Mouse (Mus musculus): ENCODE data around the gene Lrrc8b.

Lrrc8b gene

DNA sequence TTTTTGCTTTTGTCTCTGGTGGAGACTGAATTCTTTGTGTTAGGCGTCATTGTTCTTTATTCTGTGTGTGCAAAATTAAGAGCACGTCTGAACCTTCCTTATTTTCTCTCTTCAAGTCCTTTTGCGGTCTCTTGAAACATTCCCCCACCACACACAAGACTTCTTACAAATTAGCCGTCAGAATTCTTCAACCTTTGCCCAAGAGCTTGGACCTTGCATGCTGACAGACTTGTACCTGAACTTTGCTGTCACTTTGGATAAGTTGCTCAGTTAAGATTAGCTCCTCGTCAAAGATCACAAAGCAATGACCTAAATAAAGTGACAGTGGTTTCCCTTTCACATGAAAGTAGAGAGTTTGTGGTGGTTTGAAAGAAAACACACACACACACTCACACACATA is 3.3 kb downstream of the Lrrc8b start:
- DNase-seq (ENCODE audit: low read depth in 1 of 2, low spot score in 2 of 2): no peak

DNA sequence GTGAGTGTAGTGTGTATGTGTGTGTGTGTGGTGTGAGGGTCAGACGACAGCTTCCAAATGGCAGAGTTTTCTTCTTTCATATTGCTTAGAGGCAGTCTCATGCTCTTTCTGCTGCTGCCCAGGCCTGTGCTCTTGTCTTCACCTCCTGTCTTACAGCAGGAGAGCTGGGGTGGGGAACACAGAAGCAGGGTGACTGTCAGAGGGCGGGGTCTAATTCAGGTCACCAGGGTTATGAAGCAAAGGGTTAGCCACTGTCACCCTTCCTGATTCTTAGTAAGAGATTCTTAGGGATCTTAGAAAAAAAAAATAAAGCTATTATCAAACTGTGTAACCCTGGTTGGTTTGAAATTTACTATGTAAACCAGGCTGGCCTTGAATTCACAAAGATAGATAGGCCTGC is 10.0 kb downstream of the Lrrc8b start:
- DNase-seq (ENCODE audit: low read depth in 1 of 2, low spot score in 2 of 2): no peak

DNA sequence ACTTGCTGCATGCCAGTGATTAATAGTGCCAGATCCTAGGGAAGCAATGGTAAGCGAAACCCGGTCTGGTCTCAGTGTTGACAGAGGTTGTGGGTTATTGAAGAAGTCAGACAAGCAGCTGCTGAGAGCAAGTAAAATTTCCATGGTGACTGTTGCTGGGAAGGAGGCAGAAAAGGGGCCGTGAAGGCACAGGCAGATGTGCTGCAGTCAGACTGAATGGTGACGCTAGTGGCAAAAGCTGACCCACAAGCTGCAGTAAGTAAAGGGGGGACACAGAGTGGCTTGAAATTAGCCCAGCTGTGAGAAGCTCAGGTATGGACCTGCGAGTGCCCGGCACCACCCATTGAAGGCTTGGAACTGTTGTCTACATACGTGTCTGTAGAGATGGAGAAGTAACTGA is 11.8 kb downstream of the Lrrc8b start:
- no peak for DNase-seq (ENCODE audit: low read depth in 1 of 2, low spot score in 2 of 2)

DNA sequence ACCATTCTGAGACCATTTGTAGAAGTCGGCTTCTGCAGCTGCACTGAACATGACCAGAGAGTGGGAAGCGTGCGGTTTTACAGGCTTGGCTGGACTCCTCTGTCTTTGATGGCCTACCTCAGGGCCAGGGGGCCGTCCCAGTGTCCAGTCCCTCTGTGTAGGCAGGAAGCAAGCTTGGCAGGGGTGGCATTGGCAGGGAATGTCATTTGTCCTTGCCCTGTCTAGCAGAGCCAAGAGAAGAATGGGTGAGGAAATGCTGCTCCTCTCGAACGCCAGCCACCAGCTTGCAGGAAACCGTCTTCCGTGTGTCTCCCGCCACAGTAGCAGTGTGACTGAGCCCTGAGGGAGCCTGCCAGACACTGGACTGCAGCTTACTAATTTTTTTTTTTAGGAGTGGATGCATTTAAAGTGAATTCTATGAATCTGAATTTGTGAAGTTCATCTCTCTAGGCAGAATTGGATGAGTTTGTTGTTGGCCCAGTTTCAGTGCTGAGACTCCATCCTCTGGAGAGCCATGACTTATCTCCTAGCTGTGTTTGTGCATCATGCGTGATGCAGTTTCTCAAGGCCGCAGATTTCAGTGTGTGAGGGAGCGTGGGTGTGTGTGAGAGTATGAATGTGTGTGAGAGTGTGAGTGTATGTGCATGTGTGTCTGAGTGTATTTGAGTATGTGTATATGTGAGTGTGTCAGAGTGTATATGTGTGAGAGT is 12.8 kb downstream of the Lrrc8b start:
- DNase-seq (ENCODE audit: low read depth in 1 of 2, low spot score in 2 of 2): no peak

- no peak for DNase-seq (ENCODE audit: low read depth in 1 of 2, low spot score in 2 of 2)
Observed at GRCm38 (mm10) chr5:105430148-105430547, 14.6 kb downstream of the Lrrc8b start.

DNA sequence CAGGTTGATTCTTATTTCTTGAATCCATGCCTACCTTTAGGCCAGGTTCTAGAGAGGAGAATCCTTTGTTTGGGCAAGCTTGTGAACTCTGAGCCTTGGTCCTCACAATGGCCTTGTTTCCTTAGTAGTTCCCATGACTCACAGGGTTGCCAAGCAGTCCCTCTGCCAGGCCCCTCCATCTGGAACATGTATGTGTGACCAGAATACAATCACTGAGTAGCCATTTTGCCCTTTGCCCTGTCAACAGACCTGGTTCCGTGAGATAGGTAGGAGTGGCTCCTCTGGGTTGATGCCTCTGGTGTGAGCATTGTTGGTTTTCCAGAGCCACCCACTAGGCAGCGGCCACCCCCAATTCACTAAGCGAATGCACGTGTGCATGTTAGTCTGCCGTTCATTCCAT is 24.0 kb downstream of the Lrrc8b start:
- no peak for DNase-seq (ENCODE audit: low read depth in 1 of 2, low spot score in 2 of 2)

DNA sequence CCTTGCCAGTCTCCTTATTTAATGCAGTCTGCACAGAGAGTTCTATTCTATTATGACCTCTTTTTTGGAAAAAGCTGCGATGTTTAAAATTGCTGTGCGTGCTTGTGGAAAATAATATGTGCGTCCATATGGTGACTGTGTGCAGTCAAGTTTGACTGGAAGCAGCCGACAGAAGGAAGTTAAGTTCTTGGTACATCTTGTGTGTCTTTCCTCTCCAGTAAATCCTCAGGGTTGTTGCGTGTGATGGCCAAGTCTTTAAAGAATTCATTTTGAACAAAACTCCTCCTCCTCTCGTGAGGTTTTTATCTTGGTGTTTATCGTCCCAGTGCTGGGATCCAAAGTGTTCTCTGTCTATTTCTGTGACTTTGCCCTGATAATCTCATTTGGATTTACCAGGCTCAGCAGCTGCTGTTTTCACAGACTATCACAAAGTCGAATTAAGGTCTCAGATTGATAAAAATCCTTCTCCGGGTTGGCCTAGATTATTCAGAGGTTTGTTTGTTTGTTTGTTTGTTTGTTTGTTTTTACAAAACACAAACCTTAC is 25.5 kb downstream of the Lrrc8b start:
- no peak for DNase-seq (ENCODE audit: low read depth in 1 of 2, low spot score in 2 of 2)

DNA sequence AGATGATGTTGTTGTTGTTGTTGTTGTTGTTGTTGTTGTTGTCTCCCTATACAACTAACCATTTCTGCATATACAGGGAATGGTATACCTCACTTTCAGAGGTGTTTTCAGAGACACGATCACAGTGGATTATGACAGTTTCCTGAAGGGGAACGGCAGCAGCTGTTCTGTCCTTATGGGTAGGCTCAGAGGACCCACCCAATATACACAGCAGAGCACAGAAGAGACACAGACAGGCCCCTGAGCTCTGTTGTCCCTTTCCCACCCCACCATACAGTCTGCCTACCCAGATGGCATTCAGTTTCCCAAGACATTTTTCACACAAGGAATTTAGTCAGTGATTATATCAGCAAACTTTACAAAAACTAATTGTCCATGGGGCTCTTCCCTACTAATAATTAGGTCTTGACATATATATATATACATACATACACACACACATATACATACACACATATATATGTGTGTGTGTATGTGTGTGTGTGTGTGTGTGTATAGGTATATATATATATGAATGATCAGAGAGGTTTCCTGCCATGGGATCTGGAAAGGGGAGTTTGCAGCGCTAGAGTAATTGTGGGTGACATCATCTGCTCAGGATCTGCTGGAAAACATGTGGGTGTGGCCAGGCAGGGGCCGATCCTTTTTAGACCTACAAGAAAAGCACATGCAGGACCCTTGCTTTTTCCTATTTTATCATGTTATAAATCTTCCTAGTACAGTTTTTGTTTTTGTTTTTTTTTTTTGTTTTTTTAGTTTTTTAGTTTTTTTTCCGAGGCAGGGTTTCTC is 26.8 kb downstream of the Lrrc8b start:
- no peak for DNase-seq (ENCODE audit: low read depth in 1 of 2, low spot score in 2 of 2)

DNA sequence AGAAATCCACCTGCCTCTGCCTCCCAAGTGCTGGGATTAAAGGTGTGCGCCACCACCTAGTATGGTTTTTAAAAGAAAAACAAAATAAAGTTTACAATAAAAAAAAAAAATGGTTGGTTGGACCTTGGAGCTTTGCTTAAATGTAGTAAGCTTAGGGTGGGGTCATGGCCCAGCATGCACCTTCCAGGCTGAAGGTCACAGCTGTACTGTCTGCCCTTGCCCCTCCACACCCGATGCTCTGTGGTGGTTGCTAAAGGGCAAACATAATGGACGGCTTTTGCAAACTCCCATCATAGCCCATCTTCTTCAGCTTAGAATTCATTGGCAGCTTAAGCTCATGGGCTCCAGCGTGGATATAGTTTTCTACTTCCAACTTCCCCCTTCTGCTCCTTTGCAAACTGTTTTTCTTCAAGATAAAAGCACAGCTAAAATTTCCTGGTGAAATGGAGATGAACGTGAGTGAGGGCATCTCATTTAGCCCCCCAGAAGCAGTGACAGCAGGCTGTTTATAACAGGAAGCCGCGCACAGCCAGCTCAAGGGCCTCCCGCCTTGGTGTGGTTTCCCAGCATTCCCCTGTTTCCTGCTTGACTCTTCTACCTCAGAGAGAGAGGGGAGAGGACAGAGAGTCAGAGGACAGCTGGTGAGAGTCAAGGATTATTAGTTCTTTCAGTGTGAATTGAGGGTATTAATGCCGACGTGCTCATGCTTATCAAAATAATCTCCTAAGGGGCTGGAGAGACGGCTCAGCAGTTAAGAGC is 27.7 kb downstream of the Lrrc8b start:
- DNase-seq (ENCODE audit: low read depth in 1 of 2, low spot score in 2 of 2): no peak

GRCm38 (mm10) chr5:105445686-105446085 is 30.1 kb downstream of the Lrrc8b start:
- DNase-seq (ENCODE audit: low read depth in 1 of 2, low spot score in 2 of 2): no peak

- no peak for DNase-seq (ENCODE audit: low read depth in 1 of 2, low spot score in 2 of 2)
Observed at GRCm38 (mm10) chr5:105454105-105454504, 38.5 kb downstream of the Lrrc8b start.

- no peak for DNase-seq (ENCODE audit: low read depth in 1 of 2, low spot score in 2 of 2)
Observed at GRCm38 (mm10) chr5:105459077-105459476, 43.5 kb downstream of the Lrrc8b start.

DNA sequence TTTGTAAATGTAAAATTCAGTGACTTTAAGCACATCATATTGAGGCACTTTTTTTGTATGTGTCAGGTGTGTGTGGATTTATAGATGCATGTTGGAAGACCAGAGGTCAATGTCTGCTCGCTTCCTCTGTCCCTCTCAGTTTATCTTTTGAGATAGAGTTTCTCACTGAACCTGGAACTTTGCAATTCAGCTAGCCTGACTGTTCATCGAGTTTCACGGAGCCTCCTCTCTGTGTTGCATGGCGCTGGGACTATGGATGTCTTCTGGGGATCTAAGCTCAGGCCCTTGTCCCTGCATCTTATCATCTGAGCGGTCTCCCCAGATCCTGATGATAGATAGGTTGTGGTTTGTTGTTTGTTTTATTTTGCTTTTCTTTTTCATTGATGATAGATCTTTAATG is 45.0 kb downstream of the Lrrc8b start:
- no peak for DNase-seq (ENCODE audit: low read depth in 1 of 2, low spot score in 2 of 2)

- no peak for DNase-seq (ENCODE audit: low read depth in 1 of 2, low spot score in 2 of 2)
Observed at GRCm38 (mm10) chr5:105461076-105461475, 45.5 kb downstream of the Lrrc8b start.

DNA sequence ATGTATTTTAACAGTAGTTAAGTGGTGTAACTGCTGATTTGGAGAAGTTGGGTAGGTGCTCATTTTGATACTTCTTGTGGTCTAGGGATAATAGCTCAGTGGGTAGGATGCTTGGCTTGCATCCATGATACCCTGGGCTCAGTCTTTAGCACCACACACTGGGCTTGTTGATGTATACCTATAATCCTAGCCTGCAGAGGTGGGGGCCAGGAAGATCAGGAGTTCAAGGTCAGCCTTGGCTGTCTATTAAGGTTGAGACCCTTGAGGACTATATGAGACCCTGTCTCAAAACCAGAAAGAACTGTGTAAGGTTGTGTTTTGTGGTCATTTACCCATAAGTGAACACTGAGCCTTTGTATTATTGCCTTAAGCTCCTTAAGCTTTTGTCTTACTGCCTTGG is 49.1 kb downstream of the Lrrc8b start:
- DNase-seq (ENCODE audit: low read depth in 1 of 2, low spot score in 2 of 2): no peak

DNA sequence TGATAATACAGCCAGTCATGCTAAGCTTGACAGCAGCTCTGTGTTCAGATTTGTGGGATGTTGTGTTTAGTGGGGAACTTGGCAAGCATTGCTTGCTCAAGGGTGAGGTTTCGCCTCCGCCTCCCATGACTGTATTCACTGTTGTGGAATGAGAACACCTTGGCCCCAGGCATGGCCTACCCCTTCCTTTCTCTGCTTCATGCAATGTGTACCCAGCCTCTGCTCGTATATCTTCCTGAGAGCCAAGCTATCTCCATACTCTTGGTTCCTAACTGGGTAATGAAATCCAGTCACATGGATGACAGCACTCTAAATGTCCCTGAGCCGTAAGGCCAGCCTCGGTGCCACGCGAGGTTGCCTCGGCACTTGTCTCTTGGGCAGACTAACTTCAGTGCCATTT is 50.0 kb downstream of the Lrrc8b start:
- DNase-seq (ENCODE audit: low read depth in 1 of 2, low spot score in 2 of 2): no peak

DNA sequence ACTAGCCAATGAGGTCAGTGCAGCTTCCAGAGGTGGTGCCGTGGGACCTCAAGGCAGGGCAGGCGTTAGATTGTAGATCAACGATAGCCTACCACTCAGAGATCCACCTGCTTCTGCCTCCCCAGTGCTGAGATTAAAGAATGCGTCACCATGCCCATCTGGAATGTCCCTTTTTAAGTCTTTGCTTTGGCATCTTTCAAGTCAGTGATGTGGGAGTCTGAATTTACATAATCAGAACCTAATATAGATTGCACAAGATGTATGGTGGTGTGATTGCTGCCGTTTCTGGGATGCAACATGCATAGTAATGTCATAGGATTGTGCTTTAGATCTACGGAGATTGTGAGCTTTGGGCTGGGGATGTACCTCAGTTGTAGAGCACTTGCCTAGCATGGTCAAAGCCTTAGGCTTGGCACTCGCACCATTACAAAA is 50.9 kb downstream of the Lrrc8b start:
- no peak for DNase-seq (ENCODE audit: low read depth in 1 of 2, low spot score in 2 of 2)

DNA sequence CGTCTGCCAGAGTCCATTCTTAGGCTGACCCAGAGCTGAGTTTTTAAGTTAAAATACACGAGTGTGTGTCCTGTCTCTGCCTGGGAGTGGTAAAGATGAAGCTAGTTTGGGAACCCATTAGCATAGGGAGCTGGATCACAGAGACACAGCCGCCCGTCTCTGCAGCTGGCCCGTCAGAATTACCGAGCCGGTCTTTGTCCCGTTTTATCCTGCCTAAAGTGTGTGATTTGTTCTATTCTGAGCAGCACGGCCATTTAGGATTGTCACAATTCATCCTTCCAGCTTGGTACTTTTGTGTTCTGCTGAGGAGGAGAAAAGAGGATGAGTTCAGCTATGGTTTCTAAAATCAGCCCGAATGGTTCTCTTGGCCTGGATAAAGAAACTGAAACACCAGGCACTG is 51.7 kb downstream of the Lrrc8b start:
- no peak for DNase-seq (ENCODE audit: low read depth in 1 of 2, low spot score in 2 of 2)

DNA sequence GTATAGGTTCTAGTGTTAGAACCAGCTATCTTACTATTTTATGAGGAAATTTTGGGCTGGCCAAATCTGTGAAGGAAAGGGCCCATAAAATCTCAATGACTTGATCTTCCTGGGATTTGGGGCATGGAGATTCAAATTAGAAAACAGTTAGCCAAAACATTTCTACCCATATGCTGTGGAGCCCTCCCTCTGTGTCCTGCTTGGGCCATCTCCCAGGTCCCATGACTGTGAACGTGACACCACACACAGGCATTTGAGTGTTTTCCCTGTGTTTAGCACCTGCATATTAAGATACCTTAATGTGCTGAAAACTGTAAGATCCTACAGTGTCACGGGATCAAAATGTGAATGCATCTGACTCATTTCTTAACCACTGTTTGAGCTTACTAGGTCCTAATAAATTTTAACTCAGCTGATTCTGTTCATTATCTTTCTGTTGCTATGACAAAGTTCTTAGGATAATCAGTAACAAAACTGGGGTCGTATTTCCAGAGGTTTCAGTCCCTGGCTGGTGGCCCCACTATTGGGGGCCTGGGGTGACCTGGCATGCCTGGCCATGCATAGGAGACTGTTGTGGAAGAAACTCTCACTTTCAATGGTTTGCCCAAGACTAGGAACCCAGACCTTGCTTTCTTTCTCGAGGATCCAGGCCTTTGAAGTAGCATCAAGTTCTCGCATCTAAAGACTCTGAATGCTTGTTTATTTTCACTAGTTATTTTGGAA is 57.6 kb downstream of the Lrrc8b start:
- no peak for DNase-seq (ENCODE audit: low read depth in 1 of 2, low spot score in 2 of 2)

GRCm38 (mm10) chr5:105477527-105477926 is 62.0 kb downstream of the Lrrc8b start:
- no peak for DNase-seq (ENCODE audit: low read depth in 1 of 2, low spot score in 2 of 2)

- DNase-seq (ENCODE audit: low read depth in 1 of 2, low spot score in 2 of 2): no peak
Observed at GRCm38 (mm10) chr5:105479673-105480072, 64.1 kb downstream of the Lrrc8b start.
